Mouse (Mus musculus) intestine, embryonic 16.5 days (tissue): Measurements from ENCODE around the gene Pla2g10. TPM values are rescaled to one million over a fixed set of nuclear protein-coding genes. Genes with fewer than 3 reads are reported as not detected.

ENCODE experiments used
- ATAC-seq: fragments of 200-750 bp; cut with Nextera tagmentation; 2 replicates; pipeline ENCODE4 v1.8.0; 2017; ENCODE audit warnings: moderate TSS enrichment, moderate library complexity
- H3K27ac ChIP-seq: fragments of 300-500 bp; sonication (generic); 2 replicates; pipeline ENCODE4 v1.5.1; 2014; ENCODE audit warnings: mild to moderate bottlenecking, low read length
- H3K27me3 ChIP-seq: fragments of 300-500 bp; sonication (generic); replicated peaks from 2 replicates; pipeline ENCODE4 v1.6.1; 2014; ENCODE audit warnings: low read length, control low read depth, mixed read lengths; ENCODE audit not compliant: control insufficient read depth, insufficient read depth
- H3K36me3 ChIP-seq: fragments of 300-500 bp; sonication (generic); 2 replicates; pipeline ENCODE4 v1.6.1; 2014; ENCODE audit warnings: low read length, control low read depth; ENCODE audit not compliant: control insufficient read depth, insufficient read depth
- H3K4me1 ChIP-seq: fragments of 300-500 bp; sonication (generic); 2 replicates; pipeline ENCODE4 v1.6.1; 2014; ENCODE audit warnings: low read length, control low read depth, mixed read lengths; ENCODE audit not compliant: control insufficient read depth, insufficient read depth
- H3K4me2 ChIP-seq: fragments of 300-500 bp; sonication (generic); 2 replicates; pipeline ENCODE4 v1.6.1; 2014; ENCODE audit warnings: low read depth, low read length, control low read depth
- H3K4me3 ChIP-seq: fragments of 300-500 bp; sonication (generic); 2 replicates; pipeline ENCODE4 v1.5.1; 2014; ENCODE audit warnings: mild to moderate bottlenecking, low read length
- H3K9ac ChIP-seq: fragments of 300-500 bp; sonication (generic); 2 replicates; pipeline ENCODE4 v1.6.1; 2014; ENCODE audit warnings: low read depth, low read length
- H3K9me3 ChIP-seq: fragments of 300-500 bp; sonication (generic); 2 replicates; pipeline ENCODE4 v1.6.1; 2016; ENCODE audit warnings: low read length, control low read depth; ENCODE audit not compliant: control insufficient read depth
- WGBS: fragments of 180-500 bp; shearing (Covaris S2); extraction: QIAGEN DNeasy Blood & Tissue Kit; methylation state at CpG from one replicate; pipeline ENCODE4 v1.1.7; 2014; 5-methylcytosine and 5-hydroxymethylcytosine counted together
- polyA plus RNA-seq: library from polyadenylated mRNA; unstranded; fragments of >200 nt; fragmentation: Nextera tagmentation; extraction: Ambion mirVana; gene quantifications from 2 replicates; pipeline ENCODE4 v1.2.1, GENCODE M21; 2015

The Pla2g10 gene
- polyA plus RNA-seq, 1 experiment from 2014 or later = 8.7 TPM

- no peak for ATAC-seq
- no peaks in the 10 kb centered on the region for H3K36me3 ChIP-seq
- no peak overlapping the region for H3K9ac ChIP-seq
- whole genome bisulfite sequencing = 70% methylated on average over 8 of the region's 8 CpGs
- H3K4me1 ChIP-seq = no peaks in the 10 kb centered on the region
- no peak overlapping the region for H3K4me2 ChIP-seq
- no peaks in the 10 kb centered on the region for H3K9me3 ChIP-seq
- no peak overlapping the region for H3K27ac ChIP-seq
- H3K4me3 ChIP-seq = no peak overlapping the region
- no peaks in the 10 kb centered on the region for H3K27me3 ChIP-seq
Observed at GRCm38 (mm10) chr16:13735977-13736376, 5.2 kb upstream of the Pla2g10 start.

- no peaks in the 10 kb centered on the region for H3K36me3 ChIP-seq
- no peak overlapping the region for H3K27ac ChIP-seq
- no peaks in the 10 kb centered on the region for H3K9me3 ChIP-seq
- no peaks in the 10 kb centered on the region for H3K4me1 ChIP-seq
- peak; percentile 45; the same call in 1 of the 2 replicates for ATAC-seq
- WGBS = 18% methylated on average over 9 of the region's 9 CpGs
- no peak overlapping the region for H3K9ac ChIP-seq
- no peak overlapping the region for H3K4me2 ChIP-seq
- no peaks in the 10 kb centered on the region for H3K27me3 ChIP-seq
- no peak overlapping the region for H3K4me3 ChIP-seq
Observed at GRCm38 (mm10) chr16:13733518-13734137, 2.8 kb upstream of the Pla2g10 start.

- no peak for ATAC-seq
- Histone ChIP-seq H3K9ac (no peak overlapping the region), H3K4me1 (no peaks in the 10 kb centered on the region), H3K4me3 (no peak overlapping the region), H3K27ac (no peak overlapping the region), H3K27me3 (no peaks in the 10 kb centered on the region), H3K9me3 (no peaks in the 10 kb centered on the region), H3K36me3 (no peaks in the 10 kb centered on the region), H3K4me2 (no peak overlapping the region)
- 78% methylated on average over 3 of the region's 3 CpGs for WGBS
Observed at GRCm38 (mm10) chr16:13732786-13733185, 2.0 kb upstream of the Pla2g10 start.

GRCm38 (mm10) chr16:13729428-13729827 lies 1.4 kb downstream of the Pla2g10 start:
- Histone ChIP-seq H3K4me1 (no peaks in the 10 kb centered on the region), H3K9ac (no peak overlapping the region), H3K4me3 (no peak overlapping the region), H3K4me2 (no peak overlapping the region), H3K27ac (no peak overlapping the region), H3K27me3 (no peaks in the 10 kb centered on the region), H3K36me3 (no peaks in the 10 kb centered on the region), H3K9me3 (no peaks in the 10 kb centered on the region)
- ATAC-seq = peak; percentile 55
- 86% methylated on average over 4 of the region's 4 CpGs for WGBS

- H3K36me3 ChIP-seq = no peaks in the 10 kb centered on the region
- no peak overlapping the region for H3K9ac ChIP-seq
- no peaks in the 10 kb centered on the region for H3K9me3 ChIP-seq
- ATAC-seq = peak; percentile 34; the same call in 1 of the 2 replicates
- no peaks in the 10 kb centered on the region for H3K27me3 ChIP-seq
- no peak overlapping the region for H3K4me2 ChIP-seq
- H3K4me1 ChIP-seq = no peaks in the 10 kb centered on the region
- 80% methylated on average over 5 of the region's 5 CpGs for WGBS
- no peak overlapping the region for H3K4me3 ChIP-seq
- no peak overlapping the region for H3K27ac ChIP-seq
Observed at GRCm38 (mm10) chr16:13727811-13728335, 2.9 kb downstream of the Pla2g10 start.

- Histone ChIP-seq H3K4me3 (no peak overlapping the region), H3K9ac (no peak overlapping the region), H3K36me3 (no peaks in the 10 kb centered on the region), H3K9me3 (no peaks in the 10 kb centered on the region), H3K27me3 (no peaks in the 10 kb centered on the region), H3K4me1 (no peaks in the 10 kb centered on the region), H3K27ac (no peak overlapping the region), H3K4me2 (no peak overlapping the region)
- ATAC-seq = no peak
- WGBS = 42% methylated on average over 10 of the region's 10 CpGs
Observed at GRCm38 (mm10) chr16:13722937-13723336, 7.8 kb downstream of the Pla2g10 start.

- ATAC-seq = no peak
- Histone ChIP-seq H3K36me3 (no peaks in the 10 kb centered on the region), H3K27me3 (no peaks in the 10 kb centered on the region), H3K4me1 (no peaks in the 10 kb centered on the region; the same call in 1 of the 2 replicates), H3K9me3 (no peaks in the 10 kb centered on the region), H3K9ac (no peak overlapping the region), H3K27ac (no peak overlapping the region), H3K4me2 (no peak overlapping the region), H3K4me3 (no peak overlapping the region)
- 82% methylated on average over 2 of the region's 2 CpGs for WGBS
Observed at GRCm38 (mm10) chr16:13716821-13717553, 13.8 kb downstream of the Pla2g10 start.

- H3K36me3 ChIP-seq = no peaks in the 10 kb centered on the region
- no peaks in the 10 kb centered on the region for H3K9me3 ChIP-seq
- no peaks in the 10 kb centered on the region for H3K27me3 ChIP-seq
- H3K27ac ChIP-seq = peak overlapping the region; percentile 81
- WGBS = 69% methylated on average over 3 of the region's 3 CpGs
- no peak overlapping the region for H3K4me3 ChIP-seq
- H3K4me2 ChIP-seq = no peak overlapping the region
- peak; percentile 99 for ATAC-seq
- no peak overlapping the region for H3K9ac ChIP-seq
- no peaks in the 10 kb centered on the region; the same call in 1 of the 2 replicates for H3K4me1 ChIP-seq
Observed at GRCm38 (mm10) chr16:13714910-13715309, 15.9 kb downstream of the Pla2g10 start.

- no peak overlapping the region for H3K4me2 ChIP-seq
- H3K36me3 ChIP-seq = no peaks in the 10 kb centered on the region
- no peaks in the 10 kb centered on the region for H3K9me3 ChIP-seq
- no peak for ATAC-seq
- H3K27me3 ChIP-seq = no peaks in the 10 kb centered on the region
- no peak overlapping the region for H3K4me3 ChIP-seq
- 96% methylated on average over 10 of the region's 10 CpGs for WGBS
- no peak overlapping the region for H3K9ac ChIP-seq
- no peak overlapping the region for H3K27ac ChIP-seq
- no peaks in the 10 kb centered on the region for H3K4me1 ChIP-seq
Observed at GRCm38 (mm10) chr16:13704676-13705075, 26.1 kb downstream of the Pla2g10 start.
